Mouse (Mus musculus) lung, postnatal 14 days (tissue): ENCODE results near the gene D230025D16Rik.

Experiments used
- DNase-seq: peaks from one replicate; pipeline ENCODE4 v3.0.0; 2021

D230025D16Rik gene

DNA sequence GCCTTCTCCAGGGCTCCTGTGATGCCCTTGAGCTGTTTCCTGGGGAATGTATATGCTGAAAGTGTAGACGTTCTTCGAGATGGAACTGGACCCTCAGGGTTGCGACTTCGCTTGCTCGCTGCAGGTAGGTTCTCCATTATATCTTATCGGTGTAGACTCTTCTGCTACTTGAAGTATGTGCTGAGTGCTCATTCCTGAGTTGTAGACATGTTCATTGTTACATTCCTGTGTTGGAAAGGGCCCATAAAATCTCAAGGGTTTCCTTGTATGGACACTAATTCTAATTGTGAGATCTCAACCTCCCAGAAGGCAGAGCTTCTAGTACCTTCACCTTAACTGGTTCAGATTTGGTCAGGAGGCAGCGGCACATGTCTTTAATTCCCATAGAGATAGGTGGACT is 16.1 kb downstream of the D230025D16Rik start:
- no peak for DNase-seq

DNA sequence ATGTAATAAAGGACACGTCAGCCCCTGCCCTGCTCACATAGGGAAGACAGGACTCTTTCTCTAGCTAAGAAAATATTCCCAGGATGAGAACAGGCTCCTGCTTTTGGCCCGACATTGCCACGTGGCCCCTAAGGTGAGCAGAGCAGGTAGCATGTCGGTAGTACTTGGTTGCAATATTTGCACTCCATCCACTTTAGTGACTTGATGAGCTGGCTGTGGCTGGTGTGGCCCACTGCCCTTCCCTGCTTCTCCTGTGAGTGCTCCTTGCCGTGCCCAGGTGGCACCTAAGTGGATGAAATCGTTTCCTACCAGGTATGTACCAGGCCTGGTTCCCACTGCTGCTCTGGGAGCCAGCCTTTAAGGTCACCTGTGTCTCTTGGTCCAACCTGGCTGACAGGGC is 27.0 kb downstream of the D230025D16Rik start:
- DNase-seq = no peak

DNA sequence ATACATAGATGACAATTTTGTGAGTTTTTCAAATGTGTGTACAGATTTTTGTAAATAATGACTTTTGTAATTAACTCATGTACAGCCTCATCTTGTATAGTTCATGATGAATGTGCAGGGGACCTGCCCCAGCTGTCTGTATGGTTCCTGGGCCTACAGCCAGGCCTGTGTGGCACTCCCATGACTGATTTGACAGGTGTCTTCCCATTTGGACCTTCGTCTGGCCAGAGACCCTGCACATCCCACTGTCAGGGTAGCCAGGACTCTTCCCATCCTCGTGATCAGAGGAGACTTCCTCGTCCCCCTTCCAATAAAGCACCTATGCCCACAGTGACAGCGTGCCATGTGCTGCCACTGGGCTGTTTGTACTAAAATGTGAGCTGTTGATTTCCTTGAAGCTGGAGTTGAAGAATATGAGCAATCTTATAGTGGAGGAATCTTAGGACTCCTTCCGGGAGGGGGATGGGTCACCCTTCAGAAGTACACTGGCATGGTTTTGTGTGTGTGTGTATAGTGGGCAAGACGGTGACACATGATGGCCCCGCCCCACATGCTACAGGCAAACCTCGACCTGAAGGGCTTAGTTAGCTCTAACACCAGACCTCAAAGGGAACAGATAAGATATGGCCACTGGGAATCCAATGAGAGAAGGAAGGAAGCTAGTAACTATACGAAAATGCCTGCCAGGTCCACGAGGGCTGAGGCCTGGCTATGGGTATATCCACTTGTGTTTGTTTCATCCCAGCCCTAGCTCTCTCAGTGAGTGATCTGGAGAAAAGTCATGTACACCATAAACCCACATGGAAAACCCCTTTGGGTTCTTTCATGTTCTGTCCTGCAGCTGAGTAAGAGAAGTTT is 28.0 kb downstream of the D230025D16Rik start:
- DNase-seq = no peak

DNA sequence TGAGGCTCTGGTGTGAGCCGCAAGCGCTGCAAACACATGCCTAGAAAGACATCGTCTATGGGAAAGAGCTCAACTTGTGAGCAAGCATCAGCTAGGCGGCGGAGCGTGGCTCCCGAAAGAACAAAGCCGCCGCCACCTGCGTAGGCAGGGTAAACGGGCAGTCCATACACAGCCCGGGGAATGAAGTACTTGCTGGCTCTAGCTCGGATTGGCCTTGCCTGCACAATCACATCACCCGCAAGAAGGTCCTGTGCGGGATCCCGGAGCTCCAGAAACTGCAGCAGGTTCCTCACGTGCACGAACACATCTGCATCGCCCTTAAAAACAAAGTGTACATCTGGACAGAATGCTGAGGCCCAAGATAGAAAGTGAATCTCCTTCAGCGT is 28.8 kb downstream of the D230025D16Rik start:
- no peak for DNase-seq

DNA sequence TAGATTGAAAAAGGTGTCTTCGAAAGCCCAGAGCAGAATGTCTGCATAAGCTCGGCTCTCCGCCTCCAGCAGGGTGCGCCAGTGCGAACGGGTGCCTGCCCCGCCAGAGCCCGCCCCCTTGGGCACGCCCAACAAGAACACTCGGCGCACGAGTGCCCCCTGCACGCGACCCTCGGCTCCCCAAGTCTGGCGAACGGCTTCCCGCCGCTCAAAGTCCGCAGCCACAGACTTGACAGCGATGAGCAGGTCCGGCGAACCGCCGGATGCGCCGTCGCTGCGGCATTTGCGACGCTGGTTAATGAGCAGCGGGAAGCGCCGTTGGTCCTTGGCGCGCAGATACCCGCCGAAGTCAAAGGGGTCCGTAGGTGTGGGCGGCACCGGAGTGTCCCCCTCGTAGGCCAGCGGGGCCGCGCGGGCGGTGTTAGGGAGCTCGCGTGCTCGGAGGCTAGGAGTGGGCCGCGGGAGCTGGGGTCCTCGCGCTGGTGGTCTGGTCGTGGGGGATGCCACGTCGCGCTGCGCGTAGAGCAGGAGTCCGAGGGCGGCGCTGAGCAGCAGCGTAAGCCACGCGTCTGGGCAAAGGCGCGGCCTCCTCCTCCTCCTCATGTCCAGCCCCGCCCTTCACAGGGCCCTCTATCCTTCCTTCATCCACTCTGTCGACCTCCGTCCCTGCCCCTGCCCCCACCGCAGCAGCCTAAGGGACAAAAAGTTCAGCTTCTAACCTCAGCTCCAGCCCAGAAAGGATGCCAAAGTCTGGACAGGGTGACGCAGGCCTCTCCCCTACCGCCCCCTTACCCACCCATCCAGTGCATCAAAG is 29.4 kb downstream of the D230025D16Rik start:
- DNase-seq = peak; percentile 94

DNA sequence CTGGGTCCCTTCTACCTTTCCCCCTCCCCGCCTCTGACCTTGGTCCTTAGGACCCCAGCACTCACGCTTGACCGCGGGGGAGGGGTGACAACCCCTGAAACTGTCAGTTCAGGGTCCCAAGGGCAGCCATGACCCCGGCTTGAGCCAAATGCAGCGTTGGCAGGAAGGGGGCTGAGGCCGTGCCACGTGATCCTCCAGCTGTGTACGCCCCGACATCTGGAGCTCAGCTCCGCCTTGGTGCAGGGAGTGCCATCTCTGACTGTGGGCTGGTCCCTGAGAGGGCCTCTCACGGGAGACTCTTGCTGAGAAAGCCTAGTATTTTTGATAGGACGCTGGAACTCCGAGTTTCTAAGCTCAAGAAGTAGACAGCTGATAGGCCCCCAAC is 30.0 kb downstream of the D230025D16Rik start, which contains the start of gene B3gnt9:
Gene B3gnt9, minus strand, starts transcription at position 188 of the 385 bp plus-strand sequence.
- peak; percentile 70 for DNase-seq

DNA sequence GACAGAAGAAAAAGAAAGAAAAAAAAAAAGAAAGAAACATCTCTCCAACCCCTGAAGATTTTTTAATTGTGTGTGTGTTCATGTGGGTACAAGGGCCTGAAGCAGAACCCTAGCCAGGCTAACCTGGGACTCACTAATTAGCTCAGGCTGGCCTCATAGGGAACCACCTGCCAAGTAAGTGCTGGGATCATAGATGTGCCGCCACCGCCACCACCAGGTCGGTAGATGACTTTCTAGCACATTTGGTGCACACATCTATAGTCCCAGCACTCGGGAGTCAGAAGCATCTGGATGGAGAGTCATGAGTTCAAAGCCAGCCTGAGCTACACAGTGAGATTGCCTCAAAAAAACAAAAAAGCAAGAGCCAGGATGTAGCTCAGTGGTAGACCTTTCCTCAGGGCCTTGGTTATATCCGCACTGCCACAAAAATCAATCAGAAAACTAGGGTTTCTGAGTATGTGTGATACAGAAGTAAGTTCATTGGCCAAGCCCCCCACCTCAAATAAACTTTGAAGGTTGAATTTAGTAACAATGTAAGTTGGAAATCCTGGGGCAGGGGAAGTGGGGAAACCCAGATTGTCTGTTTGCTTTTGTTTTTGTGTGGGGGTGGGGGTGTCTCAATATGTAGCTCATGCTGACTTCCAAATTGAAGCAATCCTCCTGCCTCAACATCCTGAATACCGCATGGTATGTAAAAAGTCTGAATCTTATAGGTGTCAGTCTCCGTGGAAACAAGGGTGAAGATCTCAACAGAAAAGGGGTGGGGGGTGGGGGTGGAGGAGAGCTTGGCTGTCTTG is 32.6 kb downstream of the D230025D16Rik start:
- DNase-seq = no peak

DNA sequence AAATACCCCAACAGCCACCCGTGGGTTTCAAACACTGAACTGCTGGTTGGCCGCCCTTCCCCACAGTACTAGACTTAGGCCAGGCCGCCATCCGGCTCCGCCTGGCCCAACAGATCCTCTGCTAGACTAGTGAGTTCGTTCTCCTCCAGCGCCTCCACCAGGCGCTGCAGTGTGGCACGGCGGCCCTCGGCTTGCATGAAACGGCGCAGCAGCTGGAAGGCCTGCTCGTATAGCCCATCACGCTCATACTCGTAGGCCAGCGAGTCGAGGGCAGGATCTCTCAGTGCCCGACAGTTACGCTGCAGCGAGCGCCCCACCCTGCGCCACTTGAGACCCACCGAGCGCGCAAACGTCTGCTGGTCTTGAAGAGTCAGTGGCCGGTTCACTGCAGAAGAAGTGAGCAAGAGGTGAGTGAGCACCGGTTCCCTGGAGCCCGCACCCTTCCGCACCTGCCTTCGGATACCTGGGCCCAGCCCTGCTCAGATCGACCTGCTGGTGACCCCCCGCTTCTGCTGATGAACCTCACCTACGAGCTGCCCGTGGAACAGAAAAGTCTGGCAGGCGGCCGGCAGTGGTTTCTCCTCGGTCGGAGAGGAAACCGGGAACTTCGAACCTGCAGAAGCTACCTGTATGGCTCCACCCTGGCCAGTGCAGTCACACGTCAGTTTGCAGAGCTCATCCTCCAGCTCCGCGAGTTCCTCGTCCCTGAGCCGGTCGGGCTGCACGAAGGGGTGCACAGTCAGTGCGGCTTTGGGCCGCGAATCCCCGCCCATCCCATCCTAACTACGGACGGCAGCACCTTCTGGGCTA is 34.2 kb downstream of the D230025D16Rik start:
- DNase-seq = no peak

DNA sequence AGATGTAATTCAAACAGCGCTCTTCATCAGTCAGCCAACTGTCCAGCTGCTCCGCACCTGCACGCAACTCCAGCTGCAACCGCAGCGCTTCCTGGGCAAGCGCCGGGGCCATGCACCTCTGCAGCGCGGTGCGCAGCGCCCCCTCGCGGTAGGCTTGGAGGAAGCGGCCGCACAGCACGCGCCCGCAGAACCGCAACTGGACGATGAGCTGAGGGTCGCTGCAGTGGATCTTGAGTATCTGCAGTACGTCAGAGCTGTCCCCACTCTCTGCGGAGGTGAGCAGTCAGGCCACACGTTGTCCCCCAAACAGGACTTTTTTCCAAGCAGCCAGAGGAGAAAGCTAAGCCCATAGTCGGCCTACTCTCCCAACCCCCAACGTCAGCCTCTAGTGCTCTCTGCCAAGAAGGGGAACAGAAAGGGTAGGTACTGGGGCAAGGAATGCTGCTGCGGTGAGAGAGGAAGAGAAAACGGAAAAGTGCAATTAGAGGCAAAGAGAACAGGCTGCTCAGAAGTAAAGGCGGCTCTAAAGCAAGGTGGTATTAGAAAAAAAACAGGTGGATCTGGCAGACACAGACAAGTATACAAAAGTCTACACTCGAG is 34.9 kb downstream of the D230025D16Rik start:
- peak; percentile 85 for DNase-seq

DNA sequence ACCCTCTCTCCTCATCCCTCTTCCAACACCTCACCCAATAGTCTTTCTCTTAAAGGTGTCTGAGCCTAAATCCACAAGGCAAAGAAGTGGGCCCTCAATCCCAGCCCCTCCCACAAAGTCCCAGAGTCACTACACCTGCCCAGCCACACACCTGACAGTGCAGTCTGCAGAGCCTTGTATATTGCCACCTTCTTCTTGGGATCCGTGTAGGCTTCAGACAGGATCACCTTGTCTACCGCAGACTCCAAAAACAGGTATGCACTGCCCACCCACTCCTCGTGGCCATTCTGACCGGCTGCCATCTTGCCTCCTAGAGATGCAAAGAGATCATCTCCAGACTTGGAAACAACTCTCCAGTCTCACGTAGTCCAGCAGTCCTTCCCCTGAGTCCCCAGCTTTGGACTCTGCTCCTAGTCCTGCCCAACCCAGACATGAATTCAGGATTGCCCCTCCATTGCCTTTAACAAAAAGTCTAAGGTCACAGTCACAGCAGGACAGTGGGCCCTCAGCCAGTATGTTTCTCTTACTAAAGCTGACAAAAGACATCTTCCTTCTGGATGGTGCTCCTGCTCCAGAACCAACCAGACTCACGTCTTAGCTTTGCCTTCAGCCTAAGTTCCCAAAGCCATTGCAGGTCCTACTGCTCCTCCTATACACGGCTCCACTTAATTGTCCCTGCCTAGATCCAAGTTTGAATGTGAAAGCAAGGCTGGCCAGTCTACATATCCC is 35.6 kb downstream of the D230025D16Rik start:
- no peak for DNase-seq

DNA sequence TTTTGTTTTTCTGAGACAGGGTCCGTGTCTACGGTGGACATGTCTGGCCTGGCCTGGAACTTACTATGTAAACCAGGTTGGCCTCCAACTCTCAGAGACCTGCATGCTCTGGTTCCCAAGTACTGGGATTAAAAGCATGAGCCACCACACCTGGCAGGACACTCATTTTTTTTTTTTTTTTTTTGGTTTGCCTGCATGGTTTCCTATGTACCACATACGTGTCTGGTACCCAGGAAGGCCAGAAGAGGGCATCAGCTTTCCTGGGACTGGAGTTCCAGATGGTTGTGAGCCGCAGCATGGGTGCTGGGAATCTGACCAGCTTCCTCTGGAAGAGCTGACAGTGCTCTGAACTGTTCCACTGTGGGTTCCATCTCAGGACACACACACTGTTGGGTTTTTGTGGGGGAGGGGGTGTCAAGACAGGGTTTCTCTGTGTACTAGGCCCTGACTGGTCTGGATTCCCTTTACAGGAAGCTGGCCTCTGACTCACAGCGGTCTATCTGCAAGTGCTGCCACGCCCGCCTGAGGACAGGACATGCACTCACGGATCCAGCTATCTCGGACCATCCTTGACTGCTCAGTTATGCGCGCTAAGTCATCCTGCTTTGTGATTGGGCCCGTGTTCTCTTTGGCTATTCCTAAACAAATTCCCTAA is 36.5 kb downstream of the D230025D16Rik start:
- no peak for DNase-seq

DNA sequence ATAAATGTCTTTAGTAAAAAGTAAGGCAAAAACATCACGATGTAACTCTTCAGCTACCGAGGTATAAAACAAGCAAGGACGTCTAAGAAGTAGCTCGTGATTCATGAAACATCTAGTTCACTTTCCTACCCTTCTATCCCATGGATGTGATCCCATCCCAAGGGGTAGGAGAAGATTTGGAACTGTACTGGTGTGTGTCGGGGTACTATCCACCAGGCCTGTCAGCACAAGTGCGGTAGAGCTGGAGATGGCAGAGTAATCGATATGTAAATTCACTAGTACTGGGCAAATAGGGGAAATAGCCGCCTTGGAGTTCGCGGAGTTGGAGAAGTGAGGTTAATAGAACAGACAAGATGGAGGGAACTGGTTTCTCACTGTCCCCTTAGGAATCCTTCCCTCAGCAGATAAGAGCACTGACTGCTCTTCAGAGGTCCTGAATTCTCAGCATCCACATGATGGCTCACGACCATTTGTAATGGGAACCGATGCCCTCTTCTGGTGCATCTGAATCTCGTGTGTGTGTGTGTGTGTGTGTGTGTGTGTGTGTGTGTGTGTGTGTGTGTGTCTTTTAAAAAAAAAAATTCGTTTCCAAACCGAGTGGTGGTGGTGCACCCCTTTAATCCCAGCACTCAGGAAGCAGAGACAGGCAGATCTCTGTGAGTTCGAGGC is 38.4 kb downstream of the D230025D16Rik start:
- no peak for DNase-seq

DNA sequence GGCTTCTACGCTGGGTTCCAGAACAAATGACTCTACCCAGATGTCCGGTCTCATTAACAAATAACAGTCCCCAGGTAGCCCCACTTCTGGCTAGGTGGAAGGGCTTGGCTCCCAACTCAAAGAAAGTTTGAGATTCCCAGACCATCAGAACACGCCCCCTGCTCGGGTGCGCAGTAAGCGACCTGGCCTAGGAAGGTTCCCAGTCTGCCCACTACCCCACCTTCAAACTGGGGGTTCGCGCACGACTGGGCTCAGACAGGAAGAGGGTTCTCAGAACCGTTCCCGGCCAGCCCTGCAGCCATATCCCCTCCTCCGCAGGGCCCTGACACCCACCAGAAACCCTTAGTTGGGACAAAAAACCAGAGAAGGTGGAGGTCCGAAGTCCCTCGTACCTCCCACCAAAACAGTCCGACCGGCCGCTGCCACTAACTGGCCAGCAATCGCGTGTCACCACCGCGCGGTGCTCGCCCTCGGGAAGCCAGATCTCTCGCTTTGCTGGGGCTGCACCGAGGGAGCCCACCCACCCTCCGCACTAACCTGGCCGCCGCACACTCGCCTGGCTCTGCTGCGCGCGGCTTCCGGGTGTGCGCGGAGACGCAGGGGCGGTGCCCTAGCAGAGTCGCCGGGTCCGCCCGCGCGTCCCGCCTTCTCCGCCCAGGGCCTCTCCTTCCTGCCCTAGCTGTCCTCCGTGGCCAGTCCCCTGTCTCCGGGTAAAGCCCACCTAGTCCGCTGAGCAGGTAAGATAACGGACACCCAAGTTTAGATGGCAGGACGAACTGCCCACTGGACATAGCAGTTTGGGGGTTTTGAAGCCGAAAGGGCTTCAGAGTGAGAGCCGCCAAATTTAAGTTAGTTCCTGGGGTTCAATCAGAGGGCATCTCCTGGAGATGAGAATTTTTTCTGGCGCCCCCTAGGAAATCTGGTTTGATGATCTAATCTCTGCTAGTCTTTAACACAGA is 39.4 kb downstream of the D230025D16Rik start, which contains the start of the genes Tradd and Fbxl8:
Gene Tradd, minus strand, starts transcription at position 586 of the 959 bp plus-strand sequence.
Gene Fbxl8, plus strand, starts transcription at position 625 of the 959 bp plus-strand sequence.
- DNase-seq = peak; percentile 80

DNA sequence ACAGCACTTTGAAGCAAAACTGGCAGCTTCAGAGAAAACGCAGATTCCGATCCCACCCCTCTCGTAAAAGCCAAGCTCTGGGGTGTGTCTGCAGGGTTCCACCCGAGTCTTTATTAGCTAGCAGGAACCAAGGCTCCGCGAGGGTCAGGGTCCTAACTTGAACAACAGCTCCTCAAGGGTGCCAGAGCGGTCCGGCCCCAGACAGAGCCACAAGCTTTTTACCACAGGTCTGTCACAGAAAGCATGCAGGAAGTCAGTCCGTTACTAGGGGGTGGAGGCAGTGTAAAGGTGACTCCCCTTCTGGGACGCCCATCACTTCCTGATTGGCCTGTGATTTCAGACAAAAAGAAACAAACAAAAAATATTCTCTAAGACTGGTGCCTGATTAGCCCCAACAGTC is 40.2 kb downstream of the D230025D16Rik start:
- no peak for DNase-seq

DNA sequence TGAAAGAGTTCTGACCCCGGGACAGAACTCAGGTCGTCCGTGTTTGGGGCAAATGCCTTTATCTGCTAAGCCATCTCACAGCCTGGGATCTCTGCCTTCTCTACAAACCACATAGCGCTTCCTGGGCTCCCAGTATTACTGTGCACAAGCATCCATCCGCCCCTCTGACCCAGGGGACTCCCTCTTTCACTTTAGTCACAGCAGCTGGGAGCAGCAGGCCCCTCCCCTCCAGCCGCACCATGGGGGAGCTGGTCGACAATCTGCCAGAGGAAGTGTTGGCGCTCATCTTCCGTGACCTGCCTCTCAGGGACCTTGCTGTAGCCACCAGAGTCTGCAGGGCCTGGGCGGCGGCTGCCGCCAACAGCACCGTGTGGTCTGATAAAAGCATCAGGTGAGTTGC is 41.8 kb downstream of the D230025D16Rik start:
- DNase-seq = no peak

DNA sequence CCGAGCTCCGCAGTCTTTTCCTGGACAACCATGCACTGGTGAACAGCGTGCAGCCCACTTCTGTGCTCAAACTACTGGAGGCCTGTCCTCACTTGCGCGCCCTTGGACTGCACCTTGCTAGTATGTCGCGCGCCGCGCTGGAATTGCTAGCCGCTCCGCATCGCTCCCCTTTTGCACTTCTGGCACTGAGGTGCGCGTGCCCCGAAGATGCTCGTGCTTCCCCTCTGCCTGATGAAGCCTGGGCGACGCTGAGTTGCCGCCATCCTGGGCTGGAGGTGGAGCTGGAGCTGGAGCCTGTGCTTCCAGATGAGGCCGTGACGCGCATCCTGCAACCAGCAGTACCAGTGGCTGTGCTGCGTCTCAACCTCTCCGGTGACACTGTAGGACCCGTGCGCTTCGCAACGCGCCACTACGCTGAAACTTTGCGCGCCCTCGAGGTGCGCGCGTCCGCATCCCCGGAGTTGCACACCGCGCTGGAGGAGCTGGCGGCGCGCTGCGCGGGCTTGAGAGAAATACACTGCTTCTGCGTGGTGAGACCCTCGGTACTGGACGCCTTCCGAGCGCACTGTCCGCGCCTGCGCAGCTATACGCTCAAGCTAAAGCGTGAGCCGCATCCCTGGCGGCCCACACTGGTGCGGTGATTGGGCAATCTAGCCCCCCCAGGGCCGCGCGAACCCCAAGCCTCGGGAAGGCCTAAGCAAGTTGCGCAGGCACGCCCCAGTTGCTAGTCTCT is 43.6 kb downstream of the D230025D16Rik start:
- no peak for DNase-seq

DNA sequence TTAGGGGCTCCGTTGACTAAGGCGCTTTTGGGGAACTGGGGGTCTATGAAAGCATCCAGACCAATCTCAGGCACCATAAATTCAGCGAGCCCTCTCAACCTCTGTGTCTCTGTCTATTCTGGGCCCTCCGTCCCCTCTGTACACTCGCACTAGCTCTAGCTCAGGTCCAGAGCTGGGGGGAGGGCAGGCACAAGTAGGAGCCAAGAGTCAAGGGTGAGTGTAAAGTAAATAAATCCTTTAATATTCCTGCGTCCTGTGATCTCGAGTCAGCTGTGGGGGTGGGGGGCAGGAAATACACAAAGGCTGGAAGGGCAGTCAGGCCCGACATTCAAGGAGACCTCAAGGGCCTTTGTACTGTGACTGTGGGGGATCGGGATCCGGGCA is 44.1 kb downstream of the D230025D16Rik start:
- DNase-seq = peak; percentile 58

DNA sequence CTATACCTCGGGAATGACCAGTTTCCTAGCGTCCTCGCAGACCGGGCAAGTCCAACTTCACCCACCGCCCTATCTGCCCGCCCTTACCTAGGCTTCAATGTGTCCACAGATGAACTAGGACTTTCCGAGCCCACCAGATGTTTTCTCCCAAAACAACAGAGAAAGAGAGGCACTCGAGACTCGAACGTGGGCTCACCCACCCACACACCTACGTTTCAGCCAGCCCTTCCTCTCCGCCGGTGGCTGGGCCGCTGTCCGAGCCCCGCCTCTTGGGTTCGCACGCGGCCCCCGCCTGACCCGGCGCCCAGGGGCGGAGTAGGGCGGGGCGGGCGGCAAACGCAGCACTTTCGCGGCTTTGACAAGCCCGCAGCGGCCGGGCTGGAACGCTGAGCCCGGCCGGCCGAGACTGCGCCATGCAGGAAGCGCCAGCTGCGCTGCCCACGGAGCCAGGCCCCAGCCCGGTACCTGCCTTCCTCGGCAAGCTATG is 44.6 kb downstream of the D230025D16Rik start, which contains the start of gene Hsf4:
Gene Hsf4, plus strand, starts transcription at position 341 of the 487 bp plus-strand sequence.
- peak; percentile 75 for DNase-seq
